Mouse (Mus musculus): ENCODE data around the gene Lbp. TPM values are rescaled to one million over a fixed set of nuclear protein-coding genes. Genes with fewer than 3 reads are reported as not detected.

The Lbp gene
- 10 to 100 TPM in 1 of 2 experiments, 1 to 10 TPM in 1; 8.7 to 11.6 TPM for total RNA-seq (2021)
- long read RNA-seq, experiment 1, transcript Lbp-201 (15 exons, 2,525 nt), result major isoform, 10 of 13 reads
- long read RNA-seq, experiment 1, partial matches to known transcripts, result 1 of 13 reads
- long read RNA-seq, experiment 1, other reads (novel, unspliced or antisense), result 2 of 13 reads
- long read RNA-seq, experiment 2, transcript Lbp-201 (15 exons, 2,525 nt), result major isoform, 7 of 8 reads
- long read RNA-seq, experiment 2, partial matches to known transcripts, result 1 of 8 reads
- long read RNA-seq, experiment 2, other reads (novel, unspliced or antisense), result 0 of 8 reads

DNA sequence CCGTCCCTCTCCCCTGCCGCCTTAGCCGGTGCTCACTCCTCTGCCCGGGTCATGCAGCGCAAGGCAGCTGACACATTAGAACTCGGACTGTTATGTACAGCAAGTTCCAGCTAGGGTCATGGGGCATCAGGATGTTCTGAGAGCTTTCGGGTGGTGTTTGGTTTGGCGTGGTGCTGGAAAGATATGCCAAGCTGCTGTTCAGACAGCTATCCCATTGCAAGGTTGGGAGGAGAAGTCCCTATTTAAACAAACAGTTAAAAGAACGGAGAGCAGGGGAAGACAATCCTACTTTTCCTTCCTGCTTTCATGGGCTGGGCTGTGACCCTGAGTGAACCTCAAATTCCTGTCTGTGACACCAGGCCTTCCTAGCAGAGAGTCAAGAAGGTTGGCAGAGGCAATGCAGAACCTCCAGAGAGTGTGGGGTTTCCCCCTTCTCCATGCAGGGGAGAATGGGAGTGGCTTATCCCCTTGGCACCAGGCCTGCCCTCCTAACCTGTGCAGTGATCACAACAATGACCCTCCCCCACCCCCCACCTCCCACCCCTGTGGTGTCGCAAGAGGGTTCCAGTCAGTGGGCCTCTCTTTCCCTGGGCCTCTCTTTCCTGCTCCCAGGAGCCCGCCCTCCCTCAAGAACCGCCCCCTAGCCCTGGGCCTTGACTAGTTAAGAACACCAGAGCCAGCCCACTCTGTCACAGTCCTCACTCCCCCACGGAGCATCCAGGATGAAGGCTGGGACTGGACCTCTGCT, at the start of gene Lbp:
Gene Lbp, plus strand, starts transcription at position 546 of the 748 bp plus-strand sequence.
- DNase-seq, result peak; percentile 42 to 43
- intact Hi-C loops (cut with DNase I), result no loop called here

DNA sequence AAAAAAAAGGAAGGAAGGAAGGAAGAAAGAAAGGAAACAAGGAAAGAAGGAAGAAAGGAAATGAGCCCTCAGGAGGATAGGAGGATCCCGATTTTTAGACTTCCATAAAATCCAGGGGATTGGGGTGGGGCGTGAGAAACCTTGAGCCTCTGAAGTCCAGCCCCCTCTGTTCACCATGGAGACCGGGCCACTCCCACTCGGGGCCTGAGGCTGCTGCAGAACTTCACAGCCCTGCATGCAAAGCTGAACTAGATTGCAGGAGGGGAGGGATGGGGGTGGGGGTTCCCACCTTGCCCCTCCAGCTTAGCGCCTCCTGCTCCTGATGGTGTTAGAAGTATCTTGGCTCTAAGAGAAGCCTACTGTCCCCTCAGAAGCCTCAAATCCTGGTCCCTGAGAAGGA, 49.4 kb upstream of the Lbp start:
- intact Hi-C loops (cut with DNase I), result no loop called here
- peak; percentile 40 to 51 for DNase-seq

DNA sequence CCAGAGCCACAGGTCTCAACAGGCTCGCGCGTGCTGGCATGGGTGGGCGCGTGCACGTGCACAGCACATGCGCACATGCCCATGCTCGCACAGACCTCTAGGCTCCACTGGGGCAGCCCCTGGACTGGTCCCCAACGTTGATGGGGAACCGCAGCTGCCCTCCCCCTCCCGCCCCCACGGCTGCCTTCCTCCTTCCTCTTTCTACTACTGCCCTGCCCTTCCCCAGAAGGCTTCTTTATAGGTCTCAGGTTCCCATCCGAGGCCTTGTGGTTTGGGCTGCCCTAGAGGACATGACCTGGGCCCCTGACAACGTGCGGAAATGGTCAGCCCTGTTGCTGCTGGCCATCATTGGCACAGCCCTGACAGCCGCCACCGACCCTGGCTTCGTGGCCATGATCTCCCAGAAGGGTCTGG, 48.3 kb upstream of the Lbp start, which contains the start of gene Bpi:
Gene Bpi, plus strand, starts transcription at position 90 of the 414 bp plus-strand sequence.
- DNase-seq, result no peak

DNA sequence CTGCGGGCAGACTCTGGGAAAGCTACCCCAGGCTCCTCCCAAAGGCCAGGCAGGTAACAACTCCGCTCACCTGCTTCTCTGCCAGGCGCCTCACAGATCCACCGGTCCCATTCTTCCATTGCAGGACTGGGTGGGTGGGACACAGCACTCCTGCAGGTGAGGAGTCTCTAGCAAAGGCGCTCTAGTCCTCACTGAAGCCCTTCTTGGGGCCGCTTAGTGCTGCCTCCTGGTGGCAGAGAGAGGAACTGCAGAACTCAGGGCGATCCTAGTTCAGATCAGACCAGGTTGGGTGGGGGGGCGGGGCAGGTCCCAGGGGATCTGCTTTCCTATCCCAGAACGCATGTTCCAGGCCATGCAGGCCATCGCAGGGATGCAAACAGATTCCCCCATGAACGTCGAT, 47.5 kb upstream of the Lbp start:
- DNase-seq, result peak; percentile 66 to 81
- intact Hi-C loops (cut with DNase I), result loop anchor here (1.0 kb wide), 1 partner anchor 50 kb away; no protein-coding TSS in a partner anchor

More for the DNA sequence above, 48.3 kb upstream of the Lbp start, which contains the start of gene Bpi:
- intact Hi-C loops (cut with DNase I), result loop anchor here (1.0 kb wide), 1 partner anchor 50 kb away; no protein-coding TSS in a partner anchor

DNA sequence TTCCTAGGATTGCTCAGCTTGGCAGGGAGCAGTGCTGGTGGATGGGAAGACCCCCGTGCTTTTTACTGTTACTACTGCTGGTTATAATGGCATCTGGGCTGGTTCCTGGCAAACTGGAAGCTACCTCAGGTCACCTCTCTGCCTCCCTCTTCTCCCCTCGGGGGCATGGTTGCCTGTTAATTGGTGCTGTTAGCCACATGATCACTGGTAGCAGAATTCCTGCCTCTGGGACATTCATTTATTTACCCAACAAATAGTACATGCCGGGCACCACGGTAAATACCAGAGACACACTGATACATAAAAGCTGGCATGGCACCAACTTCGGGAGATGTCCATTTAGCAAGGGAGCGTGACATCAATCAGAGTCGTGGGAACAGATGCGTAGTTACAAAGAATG, 46.8 kb upstream of the Lbp start:
- intact Hi-C loops (cut with DNase I), result no loop called here
- no peak for DNase-seq

DNA sequence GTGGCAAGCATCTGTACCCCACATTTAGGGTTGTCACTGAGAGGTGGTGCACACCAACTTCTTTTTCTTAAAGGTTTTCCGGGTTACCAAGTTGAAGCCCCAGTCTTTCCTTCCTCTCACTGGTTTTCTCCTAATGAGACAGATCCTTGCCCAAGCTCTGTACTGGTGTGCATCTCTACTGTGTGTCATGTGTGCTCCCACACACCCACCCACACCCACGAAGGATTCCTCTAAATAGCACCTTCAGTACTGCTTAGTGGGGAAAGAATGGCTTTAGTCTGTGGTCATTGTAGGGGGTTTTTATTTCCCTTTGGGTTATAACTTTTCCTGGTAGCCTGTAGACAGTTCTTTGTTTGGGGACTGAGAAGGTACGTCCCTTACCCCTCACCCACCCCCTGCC, 41.4 kb upstream of the Lbp start:
- no peak for DNase-seq
- intact Hi-C loops (cut with DNase I), result no loop called here

DNA sequence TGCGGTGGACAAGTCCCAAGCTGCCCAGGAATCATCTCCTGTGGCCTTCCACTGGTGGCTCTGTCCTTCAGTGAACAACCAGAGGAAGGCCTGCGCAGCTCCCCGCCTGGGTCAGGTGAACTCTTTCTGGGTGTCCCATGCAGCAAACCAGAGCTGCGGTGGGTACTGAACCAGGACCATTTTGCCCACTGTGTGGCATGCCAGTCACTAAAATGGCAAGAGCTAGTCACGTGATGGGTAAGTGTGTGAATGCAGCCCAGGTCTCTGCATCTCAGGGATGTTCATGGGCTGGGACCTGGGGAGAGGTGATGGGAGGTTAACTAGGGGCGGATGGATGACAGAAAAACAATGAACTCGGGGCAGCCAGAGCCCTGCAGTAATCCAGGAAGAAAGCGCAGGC, 36.3 kb upstream of the Lbp start:
- intact Hi-C loops (cut with DNase I), result no loop called here
- DNase-seq, result no peak

DNA sequence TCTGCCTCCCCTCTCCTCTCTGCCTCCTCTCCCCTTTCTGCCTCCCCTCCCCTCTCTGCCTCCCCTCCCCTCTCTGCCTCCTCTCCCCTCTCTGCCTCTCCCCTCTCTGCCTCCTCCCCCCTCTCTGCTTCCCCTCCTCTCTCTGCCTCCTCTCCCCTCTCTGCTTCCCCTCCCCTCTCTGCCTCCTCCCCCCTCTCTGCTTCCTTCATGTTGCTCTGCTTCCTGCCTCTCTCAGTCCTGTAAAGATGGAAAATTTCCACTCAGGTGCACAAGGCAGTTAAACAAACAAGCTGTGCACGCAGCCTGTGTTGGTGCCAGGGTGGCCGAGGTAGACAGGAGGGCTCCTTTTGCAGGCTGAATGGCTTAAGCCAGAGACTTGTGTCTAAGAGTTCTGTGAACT, 32.6 kb upstream of the Lbp start:
- intact Hi-C loops (cut with DNase I), result no loop called here
- DNase-seq, result no peak

DNA sequence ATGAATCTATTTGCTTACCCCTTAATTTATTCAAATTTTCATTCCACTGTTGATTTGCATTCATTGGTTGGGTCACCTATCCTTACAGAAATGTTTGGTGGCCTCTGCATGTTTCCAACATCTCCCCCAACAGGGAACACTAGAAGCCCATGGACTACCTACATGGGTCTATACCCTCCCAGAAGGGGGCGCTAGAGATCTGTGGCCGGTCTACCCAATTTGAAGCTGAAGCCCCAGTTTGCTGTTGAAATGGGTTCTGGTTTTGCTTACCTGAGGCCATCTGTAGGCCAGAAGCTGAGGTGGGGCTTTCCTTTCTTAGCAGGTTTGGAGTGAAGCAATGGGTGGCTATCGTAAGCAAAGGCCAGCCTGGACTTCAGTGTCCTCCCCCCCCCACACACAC, 30.9 kb upstream of the Lbp start:
- DNase-seq, result no peak
- intact Hi-C loops (cut with DNase I), result no loop called here

DNA sequence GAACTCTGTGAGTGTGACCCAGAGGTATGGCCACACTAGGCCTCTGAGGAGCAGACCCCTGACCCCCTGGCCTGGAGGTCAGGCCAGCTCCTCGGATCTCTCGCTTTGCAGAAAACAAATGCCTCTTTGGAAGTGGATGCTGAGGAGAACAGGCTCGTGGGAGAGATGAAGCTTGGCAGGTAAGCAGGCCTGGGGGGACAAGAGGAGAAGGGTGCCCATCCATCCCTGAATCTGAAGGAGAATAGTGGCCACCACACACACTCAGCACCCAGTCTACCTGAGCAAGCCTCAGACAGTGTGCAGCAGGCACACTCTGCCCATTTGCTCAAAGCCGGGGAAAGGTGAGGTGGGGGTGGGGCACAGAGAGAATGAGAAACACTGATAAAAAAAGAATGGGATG, 30.5 kb upstream of the Lbp start:
- no peak for DNase-seq
- intact Hi-C loops (cut with DNase I), result no loop called here

DNA sequence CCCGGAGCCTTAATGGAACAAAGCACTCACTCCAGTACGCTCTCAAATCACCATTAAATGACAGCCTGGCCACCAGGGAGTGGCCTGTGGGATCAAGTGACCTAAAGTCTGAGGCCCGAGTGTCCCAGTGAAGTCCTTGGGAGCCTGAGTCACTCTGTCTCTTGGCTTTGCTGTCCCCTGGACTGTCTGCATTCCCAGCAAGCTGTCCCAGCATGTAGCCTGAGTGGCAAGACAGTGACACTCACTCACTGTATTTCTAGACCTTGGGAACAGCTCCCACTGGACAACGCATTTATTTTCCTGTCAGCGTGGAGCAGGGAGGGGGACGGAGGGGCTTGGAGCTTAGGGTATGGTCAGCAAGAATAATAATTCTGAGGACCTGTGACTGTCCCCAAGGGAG, 29.8 kb upstream of the Lbp start:
- DNase-seq, result no peak

DNA sequence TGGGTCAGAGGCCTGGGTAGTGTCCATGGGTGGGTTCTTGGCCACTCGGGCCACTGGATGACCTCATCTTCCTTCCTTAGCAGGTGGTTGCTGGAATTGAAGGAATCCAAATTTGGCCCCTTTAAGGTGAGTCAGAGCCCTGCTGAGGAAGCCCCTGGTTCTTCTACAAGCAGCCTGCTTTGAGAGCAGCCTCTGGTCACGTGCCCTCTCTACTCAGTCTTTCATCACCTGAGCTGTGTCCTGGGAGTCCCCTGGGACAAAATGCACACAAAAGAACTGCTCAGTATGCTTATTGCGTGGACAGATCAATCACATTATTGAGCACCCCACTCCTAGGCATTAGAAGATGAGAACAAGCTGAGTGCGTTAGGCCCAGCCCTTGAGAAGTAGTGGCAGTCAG, 29.4 kb upstream of the Lbp start:
- intact Hi-C loops (cut with DNase I), result no loop called here
- DNase-seq, result no peak

More for the DNA sequence above, 29.8 kb upstream of the Lbp start:
- intact Hi-C loops (cut with DNase I), result no loop called here

DNA sequence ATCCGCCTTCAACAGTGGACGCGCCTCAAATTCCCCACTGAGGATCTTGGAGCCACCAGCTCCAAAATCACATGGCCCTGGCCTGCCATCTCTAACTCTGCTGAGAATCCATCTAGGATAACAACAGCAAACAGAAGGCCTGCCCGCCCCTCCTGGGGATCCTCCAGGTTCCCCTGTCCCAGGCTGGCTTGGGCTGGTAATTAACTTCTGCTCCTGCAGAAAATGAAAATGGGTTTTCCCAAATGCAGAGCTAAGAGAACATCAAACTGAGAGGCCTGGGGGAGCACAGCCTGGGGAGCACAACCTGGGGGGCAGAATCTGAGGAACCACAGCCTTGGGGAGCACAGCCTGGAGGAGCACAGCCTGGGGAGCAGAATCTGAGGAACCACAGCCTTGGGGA, 26.6 kb upstream of the Lbp start:
- DNase-seq, result no peak
- intact Hi-C loops (cut with DNase I), result loop anchor here (5.0 kb wide), 1 partner anchor 63 kb away; no protein-coding TSS in a partner anchor

DNA sequence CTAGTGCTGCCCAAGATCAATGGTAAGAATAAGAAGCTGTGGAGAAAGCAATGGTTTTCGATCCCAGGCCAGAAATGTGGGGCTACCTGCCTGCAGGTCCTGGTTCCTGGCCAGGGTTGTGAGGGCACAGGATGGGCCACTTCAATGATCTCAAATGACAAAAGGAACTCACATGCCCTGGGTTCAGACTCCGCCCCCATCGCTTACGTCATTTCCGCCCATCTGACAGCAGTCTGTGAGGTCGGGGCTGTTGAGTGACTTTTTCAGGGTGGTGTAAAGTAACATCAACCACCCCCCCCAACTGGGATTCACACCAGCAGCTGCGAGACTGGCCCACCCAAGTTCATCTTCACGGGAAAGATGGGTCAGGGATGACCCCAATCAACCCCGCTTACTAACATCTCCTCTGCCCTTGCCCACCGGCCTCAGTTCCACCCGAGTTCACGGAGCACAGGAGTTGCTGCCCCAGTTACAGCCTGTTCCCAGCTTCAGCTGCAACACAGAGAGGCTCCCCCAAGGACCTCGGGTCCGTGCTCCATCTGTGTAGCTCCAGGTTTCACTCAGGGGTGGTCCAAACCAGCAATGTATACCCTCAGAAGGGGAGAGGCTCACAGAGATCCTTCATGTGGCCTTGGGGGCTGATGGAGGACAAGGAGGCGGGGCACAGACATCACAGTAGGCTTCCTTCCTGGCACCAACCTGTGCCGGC, 24.6 kb upstream of the Lbp start:
- intact Hi-C loops (cut with DNase I), result loop anchor here (5.0 kb wide), 1 partner anchor 61 kb away; no protein-coding TSS in a partner anchor

DNA sequence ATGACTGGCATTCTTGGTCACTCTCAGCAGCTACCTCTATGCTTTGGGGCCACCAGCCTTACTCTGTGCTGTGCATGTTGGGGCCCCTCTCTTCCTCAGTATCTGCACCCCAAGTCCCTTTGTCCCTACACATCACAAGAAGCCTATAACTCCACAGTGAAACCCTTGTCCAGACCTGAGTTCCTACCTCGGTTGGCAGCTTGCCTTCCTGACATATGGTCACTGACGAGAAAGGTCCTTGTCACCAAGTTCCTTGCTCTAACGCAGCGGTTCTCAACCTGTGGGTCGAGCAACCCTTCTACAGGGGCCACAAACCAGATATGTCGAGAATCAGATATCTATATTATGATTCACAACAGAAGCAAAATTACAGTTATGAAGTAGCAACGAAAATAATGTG, 23.2 kb upstream of the Lbp start:
- intact Hi-C loops (cut with DNase I), result loop anchor here (5.0 kb wide), 1 partner anchor 59 kb away; no protein-coding TSS in a partner anchor

More for the DNA sequence above, 24.6 kb upstream of the Lbp start:
- DNase-seq, result no peak

DNA sequence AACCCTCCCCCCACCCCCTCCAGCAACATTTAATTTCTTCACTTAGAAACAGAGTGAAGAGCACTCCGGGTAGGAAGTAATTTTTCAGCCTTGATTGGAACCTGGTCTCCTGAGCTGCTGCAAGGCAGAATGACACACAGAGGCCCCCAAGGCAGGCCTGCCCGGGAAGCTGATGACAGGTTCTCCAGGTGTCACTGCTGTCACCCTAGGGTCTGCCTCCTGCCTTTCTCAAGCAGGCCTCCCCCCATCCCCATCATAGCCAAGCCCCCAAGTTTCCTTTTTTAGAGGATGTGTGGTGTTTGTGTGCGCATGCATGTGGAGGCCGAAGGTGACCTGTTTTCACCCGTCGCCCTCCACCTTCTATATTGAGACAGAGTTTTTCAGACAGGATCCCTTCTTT, 22.5 kb upstream of the Lbp start:
- intact Hi-C loops (cut with DNase I), result loop anchor here (5.0 kb wide), 1 partner anchor 59 kb away; no protein-coding TSS in a partner anchor
- no peak for DNase-seq

More for the DNA sequence above, 23.2 kb upstream of the Lbp start:
- no peak for DNase-seq

DNA sequence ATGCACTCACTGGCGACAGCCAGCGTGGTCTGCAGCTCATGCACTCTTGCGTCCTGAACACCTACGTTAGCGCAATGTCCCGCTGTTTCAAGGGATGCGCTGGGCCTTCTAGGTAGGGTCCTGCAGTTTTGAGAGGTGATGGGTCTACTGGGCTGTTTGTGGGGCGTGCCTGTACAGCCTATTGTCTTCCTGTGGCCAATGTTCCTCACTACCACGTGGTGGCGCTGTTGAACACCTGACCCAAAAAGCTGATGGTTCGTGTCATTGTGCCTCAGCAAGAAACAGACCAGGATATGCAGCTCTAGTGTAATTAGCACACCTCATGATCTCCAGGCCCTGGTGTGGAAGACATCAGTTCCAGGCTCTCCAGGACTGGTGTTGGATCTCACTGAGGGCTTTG, 21.7 kb upstream of the Lbp start:
- intact Hi-C loops (cut with DNase I), result loop anchor here (5.0 kb wide), 1 partner anchor 58 kb away; no protein-coding TSS in a partner anchor
- DNase-seq, result peak; percentile 68 to 75

DNA sequence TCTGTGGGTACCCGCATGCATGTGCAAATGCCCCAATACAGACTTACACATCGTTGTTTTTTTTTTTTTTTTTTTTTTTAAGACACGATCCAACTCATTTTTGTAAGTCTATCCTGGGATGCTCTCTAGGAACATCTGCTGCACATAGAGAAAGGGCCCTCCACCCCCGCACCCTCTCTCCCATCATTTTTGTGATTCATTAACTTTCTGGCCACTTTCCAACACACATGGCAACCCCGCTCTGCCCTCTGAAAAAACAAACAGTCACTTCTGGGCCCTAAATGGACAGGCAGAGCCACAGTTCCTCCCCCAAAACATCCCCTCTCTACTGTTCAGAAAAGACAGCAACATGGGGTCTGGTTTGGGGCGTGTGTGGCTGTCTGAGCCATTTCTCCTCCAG, 20.6 kb upstream of the Lbp start:
- DNase-seq, result no peak
- intact Hi-C loops (cut with DNase I), result no loop called here

DNA sequence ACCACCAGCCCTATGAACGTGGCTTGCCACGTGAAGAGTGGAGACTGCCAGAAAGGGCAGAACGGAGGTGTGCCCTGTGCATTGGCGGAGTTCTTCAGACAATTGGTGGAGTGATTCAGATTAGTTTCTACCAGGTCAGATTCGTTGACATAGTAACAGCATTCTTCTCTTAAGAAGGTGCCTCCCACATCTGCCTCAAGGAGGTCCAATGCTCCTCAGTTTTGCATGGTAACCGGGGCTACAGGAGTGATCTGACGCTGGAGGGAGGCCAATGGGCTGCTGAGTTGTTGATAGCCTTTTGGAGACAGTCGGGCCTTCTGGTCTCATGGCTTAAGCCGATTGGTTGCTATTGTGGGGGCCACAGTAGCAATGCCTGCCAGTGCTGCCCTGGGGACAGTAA, 10.6 kb upstream of the Lbp start:
- intact Hi-C loops (cut with DNase I), result no loop called here
- no peak for DNase-seq

DNA sequence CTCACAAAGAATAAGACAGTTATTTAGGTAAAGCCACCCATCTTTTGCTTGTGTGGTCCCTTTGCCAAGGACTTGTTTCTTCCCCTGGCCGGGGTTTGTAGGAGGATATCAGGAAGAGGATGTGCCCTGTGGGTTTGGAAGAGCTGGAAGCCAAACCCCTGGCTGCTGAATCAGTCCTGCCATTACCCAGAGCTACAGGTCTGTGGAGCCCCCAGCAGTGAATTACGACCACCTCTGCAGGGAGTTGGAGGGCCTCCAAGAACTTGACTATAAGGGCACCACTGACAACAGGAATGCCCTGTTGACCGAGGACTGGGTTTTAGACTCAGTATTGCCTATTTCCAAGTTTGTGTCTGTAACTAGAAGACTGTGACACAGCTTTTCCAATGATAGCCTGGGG, 7.1 kb upstream of the Lbp start:
- no peak for DNase-seq
- intact Hi-C loops (cut with DNase I), result no loop called here

DNA sequence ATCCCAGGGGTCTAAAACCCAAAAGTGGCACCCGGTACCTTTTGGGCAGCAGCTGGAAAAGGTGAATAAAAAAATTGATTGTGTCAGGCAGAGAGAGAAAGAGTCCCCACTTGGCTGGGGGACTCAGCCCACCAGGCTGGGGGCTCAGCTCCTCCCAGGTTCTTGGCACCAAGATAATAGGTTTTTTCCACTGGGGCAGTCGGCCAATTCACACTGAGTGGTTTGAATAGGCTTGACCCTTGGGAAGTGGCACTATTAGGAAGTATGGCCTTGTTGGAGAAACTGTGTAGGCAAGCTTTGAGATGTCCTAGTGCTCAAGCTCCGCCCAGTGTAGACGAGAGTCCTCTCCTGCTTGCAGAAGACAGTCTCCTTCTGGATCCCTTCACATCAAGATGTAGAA, 6.6 kb upstream of the Lbp start:
- DNase-seq, result no peak
- intact Hi-C loops (cut with DNase I), result no loop called here
